In genomic region chr8:111923383-111923804, GRCm38 (mm10) we compare ENCODE assay signal across 8 mouse cellular contexts. TPM values are rescaled to one million over a fixed set of nuclear protein-coding genes. Genes with fewer than 3 reads are reported as not detected.
DNase-seq lines count a peak whose midpoint lies in the region; ATAC-seq and TF ChIP-seq lines count a peak whose summit lies in the region.

No protein-coding gene starts in this region.

- no peaks in the 10 kb centered on the region for H3K4me1 ChIP-seq in hindbrain, embryonic 11.5 days (replicated peaks; ENCODE audit: control insufficient read depth, insufficient read depth, low read length)
- H3K4me1 ChIP-seq in hindbrain, embryonic 12.5 days, result no peaks in the 10 kb centered on the region
- no peaks in the 10 kb centered on the region for H3K4me1 ChIP-seq in brown adipose tissue, adult 24 weeks (ENCODE audit: control insufficient read depth, insufficient read depth, insufficient read length, low read length)
- no peaks in the 10 kb centered on the region for H3K4me1 ChIP-seq in intestine, postnatal 0 days (replicated peaks; ENCODE audit: control insufficient read depth, insufficient read depth, low read length)
- no peaks in the 10 kb centered on the region for H3K4me1 ChIP-seq in lung, embryonic 14.5 days (ENCODE audit: insufficient read depth)
- H3K4me1 ChIP-seq in stomach, embryonic 15.5 days, result 0 out of 2 replicates have a peak, but pooled peaks cover 2% of the 10 kb centered on the region

- TF ChIP-seq CTCF in intestine, postnatal 0 days (IDR thresholded peaks at IDR 0.05; ENCODE audit: low read depth), result peak; percentile 79
- peak; percentile 58 for TF ChIP-seq CTCF in lung, embryonic 14.5 days (IDR thresholded peaks at IDR 0.05; ENCODE audit: low read depth)

- peak; percentile 66 for DNase-seq in hindbrain, embryonic 11.5 days (ENCODE audit: low spot score)
- DNase-seq in CD8-positive naive resting alpha-beta T cell, adult 2 months (ENCODE audit: low read depth in 2 of 2, low spot score in 2 of 2), result peak; percentile 21 to 42
- DNase-seq in gastrocnemius, postnatal 10 days, result peak; percentile 63
- DNase-seq in lung, embryonic 14.5 days, result peak; percentile 73

- 34% methylated on average over 10 of the region's 10 CpGs for whole genome bisulfite sequencing in hindbrain, embryonic 11.5 days
- 34% methylated on average over 10 of the region's 10 CpGs for WGBS in hindbrain, embryonic 12.5 days
- WGBS in intestine, postnatal 0 days, result 31% methylated on average over 10 of the region's 10 CpGs
- WGBS in lung, embryonic 14.5 days, result 29% methylated on average over 10 of the region's 10 CpGs
- 20% methylated on average over 10 of the region's 10 CpGs for WGBS in stomach, embryonic 15.5 days

- H3K9me3 ChIP-seq in hindbrain, embryonic 11.5 days (ENCODE audit: control insufficient read depth, low read length), result no peaks in the 10 kb centered on the region
- no peaks in the 10 kb centered on the region for H3K9me3 ChIP-seq in hindbrain, embryonic 12.5 days (replicated peaks)
- no peaks in the 10 kb centered on the region for H3K9me3 ChIP-seq in intestine, postnatal 0 days (ENCODE audit: control insufficient read depth)
- no peaks in the 10 kb centered on the region for H3K9me3 ChIP-seq in lung, embryonic 14.5 days (ENCODE audit: low read depth, low read length)
- H3K9me3 ChIP-seq in stomach, embryonic 15.5 days, result no peaks in the 10 kb centered on the region

- H3K4me3 ChIP-seq in hindbrain, embryonic 11.5 days (ENCODE audit: low read depth, low read length), result no peak overlapping the region
- H3K4me3 ChIP-seq in hindbrain, embryonic 12.5 days, result no peak overlapping the region
- peak overlapping the region; percentile 61 for H3K4me3 ChIP-seq in brown adipose tissue, adult 24 weeks (ENCODE audit: insufficient read depth, low read depth, low read length)
- no peak overlapping the region for H3K4me3 ChIP-seq in intestine, postnatal 0 days (ENCODE audit: low read depth, low read length)
- no peak overlapping the region for H3K4me3 ChIP-seq in lung, embryonic 14.5 days (ENCODE audit: low read depth, low read length)
- 0 out of 2 replicates have a peak overlapping the region, but pooled peaks have one; percentile 9 for H3K4me3 ChIP-seq in stomach, embryonic 15.5 days (replicated peaks)

- H3K27ac ChIP-seq in hindbrain, embryonic 11.5 days (ENCODE audit: low read depth, low read length), result no peak overlapping the region
- H3K27ac ChIP-seq in hindbrain, embryonic 12.5 days, result no peak overlapping the region
- H3K27ac ChIP-seq in brown adipose tissue, adult 24 weeks (replicated peaks; ENCODE audit: low read depth, low read length), result no peak overlapping the region
- H3K27ac ChIP-seq in intestine, postnatal 0 days (ENCODE audit: low read depth, low read length), result no peak overlapping the region
- H3K27ac ChIP-seq in lung, embryonic 14.5 days (ENCODE audit: low read depth), result no peak overlapping the region
- H3K27ac ChIP-seq in stomach, embryonic 15.5 days, result no peak overlapping the region

- no peaks in the 10 kb centered on the region for H3K27me3 ChIP-seq in hindbrain, embryonic 11.5 days (ENCODE audit: control insufficient read depth, insufficient read depth, low read length)
- H3K27me3 ChIP-seq in hindbrain, embryonic 12.5 days, result no peaks in the 10 kb centered on the region
- no peaks in the 10 kb centered on the region for H3K27me3 ChIP-seq in intestine, postnatal 0 days (replicated peaks; ENCODE audit: control insufficient read depth, insufficient read depth, low read length)
- no peaks in the 10 kb centered on the region for H3K27me3 ChIP-seq in lung, embryonic 14.5 days (ENCODE audit: insufficient read depth, low read length)
- no peaks in the 10 kb centered on the region for H3K27me3 ChIP-seq in stomach, embryonic 15.5 days (replicated peaks)

- ATAC-seq in hindbrain, embryonic 11.5 days (ENCODE audit: low FRiP score), result no peak
- ATAC-seq in hindbrain, embryonic 12.5 days (ENCODE audit: low FRiP score), result no peak
- peak; percentile 59; the same call in 1 of the 2 replicates for ATAC-seq in intestine, postnatal 0 days
- ATAC-seq in lung, embryonic 14.5 days (ENCODE audit: insufficient read depth), result peak; percentile 31; the same call in 1 of the 2 replicates
- ATAC-seq in stomach, embryonic 15.5 days (ENCODE audit: insufficient read depth, low FRiP score, low read depth), result no peak

- H3K4me2 ChIP-seq in hindbrain, embryonic 11.5 days (replicated peaks; ENCODE audit: low read depth, low read length), result no peak overlapping the region
- no peak overlapping the region for H3K4me2 ChIP-seq in hindbrain, embryonic 12.5 days (replicated peaks)
- no peak overlapping the region for H3K4me2 ChIP-seq in intestine, postnatal 0 days (replicated peaks; ENCODE audit: low read depth)
- no peak overlapping the region for H3K4me2 ChIP-seq in lung, embryonic 14.5 days
- peak overlapping the region; percentile 27; the same call in 1 of the 2 replicates for H3K4me2 ChIP-seq in stomach, embryonic 15.5 days

- no peaks in the 10 kb centered on the region for H3K36me3 ChIP-seq in hindbrain, embryonic 11.5 days (ENCODE audit: control insufficient read depth, insufficient read depth, low read length)
- 0 out of 2 replicates have a peak, but pooled peaks cover 4% of the 10 kb centered on the region for H3K36me3 ChIP-seq in hindbrain, embryonic 12.5 days
- H3K36me3 ChIP-seq in intestine, postnatal 0 days (ENCODE audit: control insufficient read depth, insufficient read depth), result no peaks in the 10 kb centered on the region
- no peaks in the 10 kb centered on the region for H3K36me3 ChIP-seq in lung, embryonic 14.5 days (ENCODE audit: insufficient read depth)
- H3K36me3 ChIP-seq in stomach, embryonic 15.5 days, result no peaks in the 10 kb centered on the region

- no peak overlapping the region for H3K9ac ChIP-seq in hindbrain, embryonic 11.5 days (ENCODE audit: low read depth, low read length)
- no peak overlapping the region for H3K9ac ChIP-seq in hindbrain, embryonic 12.5 days
- no peak overlapping the region for H3K9ac ChIP-seq in intestine, postnatal 0 days (ENCODE audit: low read depth, low read length)
- no peak overlapping the region for H3K9ac ChIP-seq in lung, embryonic 14.5 days
- no peak overlapping the region for H3K9ac ChIP-seq in stomach, embryonic 15.5 days

RNA-seq across cellular contexts. Expression of gene Tmem231, which starts 10.3 kb away (rescaled TPM):
- polyA plus RNA-seq in hindbrain, embryonic 11.5 days (2014; fragmentation: Nextera tagmentation; extraction: Ambion mirVana), result 13.8 and 16.1 TPM in 2 replicates
- 20.4 and 22.4 TPM in 2 replicates for polyA plus RNA-seq in hindbrain, embryonic 12.5 days (2016; fragmentation: Nextera tagmentation; extraction: Ambion mirVana)
- 0.54 and 2.1 TPM in 2 replicates for polyA plus RNA-seq in brown adipose tissue, adult 24 weeks (2012; ENCODE audit: insufficient read depth, insufficient read length, missing spikeins)
- 1 to 10 TPM; 1.6 to 1.9 TPM for total RNA-seq in gastrocnemius, postnatal 10 days (2021)
- 1.8 and 2.2 TPM in 2 replicates for polyA plus RNA-seq in intestine, postnatal 0 days (2015; fragmentation: Nextera tagmentation; extraction: Ambion mirVana)
- polyA plus RNA-seq in lung, embryonic 14.5 days (2014; fragmentation: Nextera tagmentation; extraction: Ambion mirVana), result 18.7 and 18.9 TPM in 2 replicates
- polyA plus RNA-seq in stomach, embryonic 15.5 days (2015; fragmentation: Nextera tagmentation; extraction: Ambion mirVana), result 10.8 and 13.1 TPM in 2 replicates

RNA-seq across cellular contexts. Expression of gene Chst5, which starts 13.1 kb away (rescaled TPM):
- polyA plus RNA-seq in hindbrain, embryonic 11.5 days (2014; fragmentation: Nextera tagmentation; extraction: Ambion mirVana), result 2.9 and 3.2 TPM in 2 replicates
- 4.7 and 5.1 TPM in 2 replicates for polyA plus RNA-seq in hindbrain, embryonic 12.5 days (2016; fragmentation: Nextera tagmentation; extraction: Ambion mirVana)
- polyA plus RNA-seq in brown adipose tissue, adult 24 weeks (2012; ENCODE audit: insufficient read depth, insufficient read length, missing spikeins), result not detected in 2 replicates
- 1 to 10 TPM; 2.8 to 3.3 TPM for total RNA-seq in gastrocnemius, postnatal 10 days (2021)
- 0.44 and 0.54 TPM in 2 replicates for polyA plus RNA-seq in intestine, postnatal 0 days (2015; fragmentation: Nextera tagmentation; extraction: Ambion mirVana)
- polyA plus RNA-seq in lung, embryonic 14.5 days (2014; fragmentation: Nextera tagmentation; extraction: Ambion mirVana), result 5.3 and 6.6 TPM in 2 replicates
- 2.0 and 2.2 TPM in 2 replicates for polyA plus RNA-seq in stomach, embryonic 15.5 days (2015; fragmentation: Nextera tagmentation; extraction: Ambion mirVana)

RNA-seq across cellular contexts. Expression of gene Gabarapl2, which starts 17.1 kb away (rescaled TPM):
- polyA plus RNA-seq in hindbrain, embryonic 11.5 days (2014; fragmentation: Nextera tagmentation; extraction: Ambion mirVana), result 347 and 351 TPM in 2 replicates
- 327 and 330 TPM in 2 replicates for polyA plus RNA-seq in hindbrain, embryonic 12.5 days (2016; fragmentation: Nextera tagmentation; extraction: Ambion mirVana)
- polyA plus RNA-seq in brown adipose tissue, adult 24 weeks (2012; ENCODE audit: insufficient read depth, insufficient read length, missing spikeins), result 116 and 142 TPM in 2 replicates
- 10 to 100 TPM; 74.8 to 81.4 TPM for total RNA-seq in gastrocnemius, postnatal 10 days (2021)
- polyA plus RNA-seq in intestine, postnatal 0 days (2015; fragmentation: Nextera tagmentation; extraction: Ambion mirVana), result 298 and 308 TPM in 2 replicates
- 147 and 163 TPM in 2 replicates for polyA plus RNA-seq in lung, embryonic 14.5 days (2014; fragmentation: Nextera tagmentation; extraction: Ambion mirVana)
- 189 and 205 TPM in 2 replicates for polyA plus RNA-seq in stomach, embryonic 15.5 days (2015; fragmentation: Nextera tagmentation; extraction: Ambion mirVana)

RNA-seq across cellular contexts. Expression of gene Tmem170, which starts 46.8 kb away (rescaled TPM):
- polyA plus RNA-seq in hindbrain, embryonic 11.5 days (2014; fragmentation: Nextera tagmentation; extraction: Ambion mirVana), result 7.5 and 11.0 TPM in 2 replicates
- 7.5 and 8.5 TPM in 2 replicates for polyA plus RNA-seq in hindbrain, embryonic 12.5 days (2016; fragmentation: Nextera tagmentation; extraction: Ambion mirVana)
- 4.5 and 6.0 TPM in 2 replicates for polyA plus RNA-seq in brown adipose tissue, adult 24 weeks (2012; ENCODE audit: insufficient read depth, insufficient read length, missing spikeins)
- 1 to 10 TPM; 1.8 to 2.3 TPM for total RNA-seq in gastrocnemius, postnatal 10 days (2021)
- 24.1 and 25.4 TPM in 2 replicates for polyA plus RNA-seq in intestine, postnatal 0 days (2015; fragmentation: Nextera tagmentation; extraction: Ambion mirVana)
- 7.0 and 7.3 TPM in 2 replicates for polyA plus RNA-seq in lung, embryonic 14.5 days (2014; fragmentation: Nextera tagmentation; extraction: Ambion mirVana)
- polyA plus RNA-seq in stomach, embryonic 15.5 days (2015; fragmentation: Nextera tagmentation; extraction: Ambion mirVana), result 12.8 and 13.3 TPM in 2 replicates

Comparison
In these comparisons a context has a peak if more than half of its experiments do, and no peak if none do; other contexts are left out.
1. ATAC-seq: peak in intestine, postnatal 0 days (single experiment) and lung, embryonic 14.5 days (single experiment); none in hindbrain, embryonic 11.5 days (single experiment), hindbrain, embryonic 12.5 days (single experiment) and stomach, embryonic 15.5 days (single experiment).
2. H3K4me3 ChIP-seq: peak in brown adipose tissue, adult 24 weeks (single experiment) and stomach, embryonic 15.5 days (single experiment); none in hindbrain, embryonic 11.5 days (single experiment), hindbrain, embryonic 12.5 days (single experiment), intestine, postnatal 0 days (single experiment) and lung, embryonic 14.5 days (single experiment).
3. Peak in every context shown above with its lines, with median percentiles within 50 percentile points of each other: DNase-seq.